Mouse (Mus musculus): ENCODE measurements around the gene Fli1. TPM values are rescaled to one million over a fixed set of nuclear protein-coding genes. Genes with fewer than 3 reads are reported as not detected.

Gene Fli1
- polyA plus RNA-seq, 1 experiment from 2014 or later: 7.9 TPM

DNA sequence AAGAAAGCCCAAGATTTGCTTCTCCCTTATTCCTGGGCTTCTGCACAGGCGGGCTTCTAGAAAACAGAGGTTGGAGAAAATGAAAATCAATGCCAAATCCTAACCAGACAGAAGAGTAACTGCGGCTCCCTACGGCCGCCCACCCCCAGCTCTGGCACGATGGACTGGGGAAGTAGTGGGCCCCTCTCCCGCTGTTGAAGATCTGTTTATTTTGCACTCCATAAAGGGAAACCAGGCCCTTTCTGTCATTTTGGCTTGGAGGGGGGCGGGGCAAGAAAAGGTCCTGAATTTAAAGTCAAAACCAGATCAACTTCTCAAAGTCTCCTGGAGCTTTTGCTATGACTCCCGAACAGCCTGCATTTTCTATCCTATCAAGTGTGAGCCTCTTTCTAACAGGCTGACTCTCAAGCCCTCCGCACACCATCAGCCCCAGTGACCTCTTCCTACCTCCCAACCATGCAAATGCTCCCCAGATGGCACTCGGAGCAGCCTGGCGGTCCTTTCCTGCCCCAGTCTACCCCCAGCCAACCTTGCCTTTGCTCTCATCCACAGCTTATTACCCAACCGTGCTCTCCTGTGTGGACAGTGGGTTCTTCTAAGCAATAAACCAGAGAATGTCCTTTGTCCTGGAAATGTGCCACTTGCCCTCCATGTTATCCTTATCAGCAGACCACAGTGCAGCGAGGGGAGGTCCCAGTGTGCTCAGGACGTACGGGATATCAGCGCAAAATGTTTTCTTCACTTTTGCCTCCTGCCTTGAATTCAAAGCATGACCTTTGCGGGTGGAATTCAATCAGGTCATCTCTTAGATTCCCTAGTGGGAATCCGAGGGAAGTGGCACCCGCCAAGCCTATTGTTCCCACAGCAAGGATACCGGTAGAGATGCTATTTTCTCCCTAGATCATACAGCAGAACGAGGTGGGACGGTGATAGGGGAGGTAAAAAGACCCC is 23.3 kb downstream of the Fli1 start:
- H3K4me2 ChIP-seq: no peak overlapping the region
- no peak overlapping the region for H3K4me3 ChIP-seq (replicated peaks)
- no peaks in the 10 kb centered on the region for H3K27me3 ChIP-seq (replicated peaks)
- H3K27ac ChIP-seq (replicated peaks): no peak overlapping the region
- H3K4me1 ChIP-seq: no peaks in the 10 kb centered on the region
- H3K36me3 ChIP-seq: no peaks in the 10 kb centered on the region
- no peak for ATAC-seq (ENCODE audit: low FRiP score)
- WGBS: 76% methylated on average over 22 of the region's 22 CpGs
- no peak overlapping the region for H3K9ac ChIP-seq (replicated peaks)
- H3K9me3 ChIP-seq (replicated peaks): no peaks in the 10 kb centered on the region

DNA sequence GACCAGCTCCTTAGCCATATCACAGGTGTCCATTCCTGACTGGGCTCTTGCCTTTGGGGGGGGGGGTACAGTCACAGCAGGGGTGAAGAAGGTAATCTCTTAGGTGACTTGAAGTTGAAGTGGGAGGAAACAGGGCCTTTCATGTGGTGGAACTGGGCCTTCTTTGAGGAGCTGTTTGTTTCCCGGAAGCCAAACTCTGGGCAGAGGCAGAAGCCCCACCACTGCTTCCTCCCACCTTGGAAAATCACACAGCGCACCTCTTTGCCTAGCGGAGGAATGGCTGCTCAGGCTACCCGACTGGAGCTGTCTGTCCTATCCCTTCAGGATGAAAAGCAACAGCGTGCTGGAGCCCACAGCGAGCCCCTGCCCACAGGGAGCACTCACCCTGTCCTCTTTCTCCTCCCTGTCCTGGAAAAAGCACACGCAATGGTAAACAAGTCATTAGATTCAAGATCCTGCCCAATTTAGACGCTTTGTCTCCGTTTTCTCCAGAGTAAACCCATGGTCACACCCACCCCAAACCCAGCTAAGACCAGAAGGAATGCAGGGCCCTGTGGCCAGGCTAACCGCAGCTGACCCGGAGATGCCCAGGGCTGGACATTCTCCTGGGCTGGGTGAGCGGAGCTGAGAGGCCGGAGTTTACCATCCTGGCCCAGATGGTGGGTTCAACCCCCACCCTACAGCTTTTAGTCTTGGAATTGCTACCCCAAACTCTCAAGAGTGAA is 24.1 kb downstream of the Fli1 start:
- H3K4me2 ChIP-seq: no peak overlapping the region
- WGBS: 76% methylated on average over 13 of the region's 13 CpGs
- H3K9me3 ChIP-seq (replicated peaks): no peaks in the 10 kb centered on the region
- H3K4me1 ChIP-seq: no peaks in the 10 kb centered on the region
- H3K36me3 ChIP-seq: no peaks in the 10 kb centered on the region
- ATAC-seq (ENCODE audit: low FRiP score): no peak
- no peak overlapping the region for H3K9ac ChIP-seq (replicated peaks)
- no peaks in the 10 kb centered on the region for H3K27me3 ChIP-seq (replicated peaks)
- H3K4me3 ChIP-seq (replicated peaks): no peak overlapping the region
- H3K27ac ChIP-seq (replicated peaks): no peak overlapping the region

DNA sequence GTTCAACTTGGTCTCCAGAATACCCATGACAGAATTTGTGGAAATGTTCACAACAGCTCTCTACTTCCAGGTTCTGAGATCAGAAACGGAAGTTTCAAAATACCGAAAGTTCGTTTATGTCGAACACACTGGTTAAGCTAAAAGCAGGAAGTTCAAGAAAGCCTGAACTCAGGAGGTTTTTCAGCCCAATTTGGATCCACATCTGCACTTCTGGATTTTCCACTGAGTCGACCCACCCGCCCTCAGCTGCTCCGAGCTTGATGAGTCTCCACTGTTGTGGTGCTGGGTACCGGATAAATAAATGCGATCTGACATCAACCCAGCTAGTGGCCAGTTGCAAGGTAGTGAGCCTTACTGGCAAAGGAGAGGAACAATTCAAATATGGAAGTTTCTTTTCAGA is 26.0 kb downstream of the Fli1 start:
- Histone ChIP-seq H3K4me3 (replicated peaks) (no peak overlapping the region), H3K27ac (replicated peaks) (no peak overlapping the region), H3K9ac (replicated peaks) (no peak overlapping the region), H3K27me3 (replicated peaks) (no peaks in the 10 kb centered on the region), H3K4me2 (no peak overlapping the region), H3K9me3 (replicated peaks) (no peaks in the 10 kb centered on the region), H3K4me1 (no peaks in the 10 kb centered on the region), H3K36me3 (no peaks in the 10 kb centered on the region)
- WGBS: 78% methylated on average over 9 of the region's 9 CpGs
- no peak for ATAC-seq (ENCODE audit: low FRiP score)

DNA sequence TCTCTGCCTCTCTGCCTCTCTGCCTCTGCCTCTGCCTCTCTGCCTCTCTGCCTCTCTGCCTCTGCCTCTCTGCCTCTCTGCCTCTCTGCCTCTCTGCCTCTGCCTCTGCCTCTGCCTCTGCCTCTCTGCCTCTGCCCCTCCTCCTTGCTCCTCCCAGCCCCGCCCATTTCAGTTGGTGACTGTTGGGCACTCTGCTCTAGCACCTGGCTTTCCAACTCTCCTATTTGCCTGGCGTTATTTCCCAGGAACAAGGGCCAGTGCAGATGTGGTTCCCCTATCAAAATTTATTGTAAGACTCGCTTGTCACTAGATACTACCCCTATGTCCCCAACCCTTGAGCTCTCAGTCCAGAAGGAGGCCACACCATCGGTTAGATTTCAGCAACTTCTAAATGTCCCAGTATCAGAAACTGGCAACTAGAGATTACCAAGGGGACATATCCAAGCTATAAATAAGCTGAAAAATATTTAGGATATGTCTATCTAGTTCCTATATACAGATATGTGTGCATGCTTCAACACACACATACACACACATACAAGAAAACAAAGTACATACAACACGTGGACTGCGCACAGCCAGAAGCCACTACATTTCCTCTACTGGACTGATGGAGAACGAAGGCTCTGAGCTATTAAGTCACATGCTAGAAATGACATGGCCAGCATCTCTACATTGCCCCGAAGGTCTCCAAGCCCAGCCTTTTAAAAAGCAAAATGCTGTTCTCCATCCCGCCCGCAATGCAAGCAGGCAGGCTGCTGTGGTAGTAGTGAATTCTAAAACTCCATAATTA is 26.6 kb downstream of the Fli1 start:
- H3K27me3 ChIP-seq (replicated peaks): no peaks in the 10 kb centered on the region
- no peaks in the 10 kb centered on the region for H3K9me3 ChIP-seq (replicated peaks)
- WGBS: 82% methylated on average over 10 of the region's 10 CpGs
- no peak overlapping the region for H3K4me3 ChIP-seq (replicated peaks)
- no peak overlapping the region for H3K9ac ChIP-seq (replicated peaks)
- ATAC-seq (ENCODE audit: low FRiP score): no peak
- H3K36me3 ChIP-seq: no peaks in the 10 kb centered on the region
- H3K4me2 ChIP-seq: no peak overlapping the region
- H3K4me1 ChIP-seq: no peaks in the 10 kb centered on the region
- H3K27ac ChIP-seq (replicated peaks): no peak overlapping the region

DNA sequence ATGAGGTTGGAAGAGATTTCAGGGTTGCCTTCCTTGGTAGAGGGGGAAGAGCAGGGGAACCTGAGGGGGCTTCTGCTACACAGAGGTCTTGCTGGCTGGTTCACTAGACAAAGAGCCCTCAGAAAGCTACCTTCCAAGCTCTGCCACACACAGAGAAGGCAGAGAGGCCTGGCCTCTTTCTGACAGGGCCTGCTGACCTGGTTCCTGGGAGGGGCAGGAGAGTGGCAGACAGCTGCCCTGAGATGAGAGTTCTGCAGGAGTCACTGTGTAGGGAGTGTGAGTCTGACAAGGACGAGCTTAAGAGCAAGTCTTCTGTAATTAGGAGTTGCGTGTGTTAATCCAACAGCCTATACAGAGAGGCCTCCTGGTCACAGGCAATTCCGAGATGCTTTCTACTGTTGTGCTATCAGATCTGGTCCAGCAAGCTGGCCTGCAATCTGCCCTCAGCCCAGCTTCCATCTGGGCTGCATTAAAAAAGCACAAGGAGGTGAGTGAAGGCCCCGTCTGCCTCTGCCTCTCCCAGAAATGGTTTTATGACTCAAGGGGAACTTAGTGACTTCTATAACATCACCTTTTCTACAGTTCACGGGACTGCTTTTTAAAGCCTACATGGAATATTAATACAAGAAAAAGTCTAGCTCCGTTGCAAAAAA is 28.1 kb downstream of the Fli1 start:
- H3K4me2 ChIP-seq: no peak overlapping the region
- no peaks in the 10 kb centered on the region for H3K27me3 ChIP-seq (replicated peaks)
- no peaks in the 10 kb centered on the region for H3K4me1 ChIP-seq
- H3K27ac ChIP-seq (replicated peaks): no peak overlapping the region
- H3K9me3 ChIP-seq (replicated peaks): no peaks in the 10 kb centered on the region
- no peak for ATAC-seq (ENCODE audit: low FRiP score)
- H3K4me3 ChIP-seq (replicated peaks): no peak overlapping the region
- no peak overlapping the region for H3K9ac ChIP-seq (replicated peaks)
- H3K36me3 ChIP-seq: no peaks in the 10 kb centered on the region
- WGBS: 74% methylated on average over 6 of the region's 6 CpGs

DNA sequence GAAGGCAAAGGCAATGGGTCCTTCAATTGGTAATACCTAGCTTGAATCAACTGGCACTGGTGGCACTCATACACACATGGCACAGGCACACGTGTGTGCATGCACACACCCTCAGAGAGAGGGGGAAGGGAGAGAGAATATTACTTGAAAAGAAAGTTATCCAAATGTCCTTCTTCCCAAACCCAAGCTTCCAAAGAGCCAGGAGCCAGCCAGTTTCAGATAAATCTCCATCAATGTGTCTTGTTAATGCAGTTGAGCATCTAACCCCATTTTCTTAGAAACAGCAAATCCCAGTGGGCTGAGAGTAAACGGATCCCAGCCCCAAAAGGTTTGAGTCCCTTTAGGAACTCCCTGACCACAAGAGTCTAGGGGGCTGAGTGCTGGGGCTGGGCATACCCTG is 29.2 kb downstream of the Fli1 start:
- no peak for ATAC-seq (ENCODE audit: low FRiP score)
- 69% methylated on average over 2 of the region's 2 CpGs for WGBS
- Histone ChIP-seq H3K9ac (replicated peaks) (no peak overlapping the region), H3K27ac (replicated peaks) (no peak overlapping the region), H3K4me1 (no peaks in the 10 kb centered on the region), H3K4me2 (no peak overlapping the region), H3K9me3 (replicated peaks) (no peaks in the 10 kb centered on the region), H3K27me3 (replicated peaks) (no peaks in the 10 kb centered on the region), H3K4me3 (replicated peaks) (no peak overlapping the region), H3K36me3 (no peaks in the 10 kb centered on the region)

DNA sequence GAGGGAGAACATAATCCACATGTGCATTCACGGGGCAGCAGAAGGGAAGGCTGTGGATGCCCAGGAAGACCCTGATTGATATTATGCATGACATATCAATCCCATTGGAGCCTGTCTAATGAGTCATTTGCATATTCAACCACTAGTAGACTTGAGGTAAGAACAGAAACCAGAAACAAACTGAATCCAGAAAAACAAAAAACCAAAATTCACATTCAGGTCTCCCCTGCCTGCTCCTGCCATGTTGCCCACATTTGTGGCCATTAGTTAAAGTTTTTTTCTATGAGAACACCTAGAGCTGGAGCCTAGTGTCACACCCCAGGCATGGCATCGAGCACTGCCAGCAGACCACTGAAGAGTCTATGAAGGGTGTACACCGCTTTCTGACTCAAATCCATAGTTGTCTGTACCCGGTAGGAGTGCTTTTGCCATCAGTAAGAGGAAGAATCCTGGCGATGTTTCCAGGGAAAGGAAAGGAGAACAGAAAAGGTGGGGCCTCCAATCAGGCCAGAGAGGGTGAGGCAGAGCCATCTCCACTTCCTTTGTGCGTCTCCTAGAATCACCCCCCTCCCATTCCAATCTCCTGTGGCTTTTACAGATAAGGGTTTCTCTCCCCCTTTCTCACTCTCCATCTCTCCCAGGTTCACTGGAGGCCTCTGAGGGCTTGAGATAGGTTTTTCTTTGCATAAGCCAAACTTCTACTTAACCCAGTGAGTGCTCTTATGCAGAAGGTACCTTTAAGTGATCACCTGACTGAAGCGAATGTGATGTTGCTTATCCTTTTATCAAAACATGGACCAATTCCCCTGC is 32.0 kb downstream of the Fli1 start:
- Histone ChIP-seq H3K9ac (replicated peaks) (no peak overlapping the region), H3K36me3 (no peaks in the 10 kb centered on the region), H3K9me3 (replicated peaks) (no peaks in the 10 kb centered on the region), H3K4me1 (no peaks in the 10 kb centered on the region; the same call in 1 of the 2 replicates), H3K27ac (replicated peaks) (no peak overlapping the region), H3K27me3 (replicated peaks) (no peaks in the 10 kb centered on the region), H3K4me2 (no peak overlapping the region), H3K4me3 (replicated peaks) (no peak overlapping the region)
- no peak for ATAC-seq (ENCODE audit: low FRiP score)
- WGBS: 87% methylated on average over 7 of the region's 7 CpGs

DNA sequence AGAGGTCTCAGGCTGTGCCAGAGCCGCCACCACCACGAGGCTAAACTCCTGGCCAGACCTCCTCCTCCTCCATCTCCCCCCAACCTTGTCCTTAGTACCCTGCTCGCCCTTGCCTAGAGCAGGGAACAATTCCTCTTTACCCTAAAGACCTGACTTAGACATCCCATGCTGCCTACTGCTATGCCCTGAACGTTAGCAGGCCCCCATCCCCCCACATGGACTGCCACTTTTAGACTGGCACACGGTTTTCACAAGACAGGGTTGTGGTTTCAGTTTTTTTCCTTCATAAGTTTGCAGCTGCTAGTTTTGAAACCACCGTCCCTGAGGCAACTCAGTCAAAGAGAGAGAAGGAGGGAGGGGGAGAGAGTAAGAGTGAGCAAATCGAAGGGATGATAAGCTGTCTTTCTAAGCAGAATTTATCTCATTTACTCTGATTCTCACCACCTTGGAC is 32.9 kb downstream of the Fli1 start:
- ATAC-seq (ENCODE audit: low FRiP score): no peak
- Histone ChIP-seq H3K9me3 (replicated peaks) (no peaks in the 10 kb centered on the region), H3K4me2 (no peak overlapping the region), H3K4me1 (no peaks in the 10 kb centered on the region; the same call in 1 of the 2 replicates), H3K27ac (replicated peaks) (no peak overlapping the region), H3K9ac (replicated peaks) (no peak overlapping the region), H3K4me3 (replicated peaks) (no peak overlapping the region), H3K36me3 (no peaks in the 10 kb centered on the region), H3K27me3 (replicated peaks) (no peaks in the 10 kb centered on the region)
- 68% methylated on average over 7 of the region's 7 CpGs for WGBS

DNA sequence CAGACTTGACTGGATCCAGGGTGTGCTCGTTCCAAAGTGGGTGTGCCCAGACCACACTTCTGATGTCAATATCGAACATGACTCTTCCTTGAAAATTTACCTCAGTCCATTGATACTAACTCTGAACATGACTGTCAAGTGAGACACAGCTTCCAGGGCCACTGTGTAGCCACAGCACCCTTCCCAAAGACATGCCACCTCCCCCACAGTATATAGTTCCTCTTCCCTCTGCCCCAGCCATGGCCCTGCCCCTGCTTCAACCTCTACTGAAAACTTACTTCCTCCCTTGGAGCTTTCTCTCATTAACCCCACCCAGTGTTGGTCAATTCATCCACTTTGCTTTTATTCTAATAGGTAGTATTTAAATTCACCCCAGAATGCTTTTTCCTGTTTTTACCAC is 34.0 kb downstream of the Fli1 start:
- no peak for ATAC-seq (ENCODE audit: low FRiP score)
- Histone ChIP-seq H3K9ac (replicated peaks) (no peak overlapping the region), H3K36me3 (no peaks in the 10 kb centered on the region), H3K4me3 (replicated peaks) (no peak overlapping the region), H3K4me2 (no peak overlapping the region), H3K27ac (replicated peaks) (no peak overlapping the region), H3K4me1 (no peaks in the 10 kb centered on the region; the same call in 1 of the 2 replicates), H3K9me3 (replicated peaks) (no peaks in the 10 kb centered on the region), H3K27me3 (replicated peaks) (no peaks in the 10 kb centered on the region)
- 81% methylated on average over 2 of the region's 2 CpGs for WGBS

DNA sequence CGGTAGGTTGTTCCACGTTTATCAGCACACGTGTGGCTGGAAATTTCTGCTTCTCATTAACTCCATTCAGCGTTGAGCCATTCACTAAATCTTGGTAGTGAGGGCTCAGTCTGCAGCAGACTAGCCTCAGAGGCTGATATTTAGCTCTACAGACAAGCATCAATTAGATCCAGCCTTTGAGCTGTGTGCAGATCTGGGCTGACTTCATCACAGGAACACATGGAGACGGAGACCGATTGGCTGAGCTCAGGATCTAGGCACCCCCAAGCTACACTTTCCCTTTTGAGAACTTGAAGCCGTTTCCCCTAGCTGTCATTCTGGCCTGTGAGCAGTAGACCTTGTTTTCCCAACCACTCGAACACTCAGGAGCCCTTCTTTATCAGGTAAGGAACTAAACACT is 34.5 kb downstream of the Fli1 start:
- no peaks in the 10 kb centered on the region for H3K9me3 ChIP-seq (replicated peaks)
- H3K27me3 ChIP-seq (replicated peaks): no peaks in the 10 kb centered on the region
- no peak overlapping the region for H3K4me2 ChIP-seq
- WGBS: 77% methylated on average over 8 of the region's 8 CpGs
- H3K4me1 ChIP-seq: no peaks in the 10 kb centered on the region; the same call in 1 of the 2 replicates
- no peak for ATAC-seq (ENCODE audit: low FRiP score)
- H3K27ac ChIP-seq (replicated peaks): no peak overlapping the region
- H3K4me3 ChIP-seq (replicated peaks): no peak overlapping the region
- H3K36me3 ChIP-seq: no peaks in the 10 kb centered on the region
- H3K9ac ChIP-seq (replicated peaks): no peak overlapping the region

Measured in neural tube, embryonic 15.5 days (tissue).